Mouse (Mus musculus) erythroblast, embryonic 14.5 days (primary cell): ENCODE measurements around the gene Sos2.

Experiments used
- GATA1 ChIP-seq: IDR thresholded peaks from 2 replicates; pipeline ENCODE4 v1.6.1; 2012; ENCODE audit warnings: low read length, inconsistent platforms, mixed read lengths
- TAL1 ChIP-seq: IDR thresholded peaks from 3 replicates; pipeline ENCODE4 v1.6.1; 2012; ENCODE audit warnings: low read length, inconsistent platforms, mixed read lengths

DNA sequence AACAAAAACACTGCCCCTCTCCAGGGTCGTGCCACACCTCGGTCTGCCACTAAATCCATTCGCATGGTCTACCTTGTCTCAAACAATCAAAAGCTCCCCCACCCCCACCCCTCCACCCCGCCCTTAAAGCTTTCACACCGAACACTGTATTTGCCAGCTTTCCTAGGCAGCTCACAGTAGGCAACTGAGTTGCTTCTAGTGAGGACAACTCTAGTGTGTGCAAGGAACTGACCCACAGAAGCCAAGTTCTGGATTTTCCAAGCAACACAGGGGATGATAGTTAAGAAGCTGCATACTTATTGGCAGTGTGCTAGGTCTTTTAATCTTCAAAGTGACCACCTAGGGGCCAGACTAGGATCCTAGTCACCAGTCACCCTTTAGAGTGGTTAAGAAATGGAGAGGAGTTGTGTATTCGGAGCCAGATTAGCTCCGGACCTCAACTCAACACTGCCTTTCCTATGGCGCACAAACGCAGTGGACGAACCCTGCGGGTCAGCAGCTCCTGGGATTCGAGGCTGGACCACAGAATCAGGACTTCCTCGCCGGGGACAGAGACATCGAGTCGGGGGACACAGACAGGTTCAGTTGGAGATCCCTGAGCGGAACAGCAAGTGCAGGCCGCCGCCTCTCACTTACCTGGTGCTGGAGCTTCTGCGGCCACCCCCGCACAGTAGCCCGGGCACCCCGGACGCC, 42.5 kb upstream of the Sos2 start:
- TF ChIP-seq TAL1: no peak
- no peak for TF ChIP-seq GATA1
